Mouse (Mus musculus) embryonic stem cell, embryonic (primary cell): ENCODE measurements around the gene Fam72a.

Experiments
- CTCF ChIA-PET, 4 experiments: fragments of 300-600 bp in 2 of 4; fragments of 350-600 bp in 2 of 4; sonication (Branson Sonifier 250); formaldehyde crosslinking; loops; one replicate each; lab custom pipeline; 2022; ENCODE audit warnings: inconsistent platforms in 2 of 4; lab: Charles Lee
- POLR2A ChIA-PET, 4 experiments: fragments of 300-600 bp in 2 of 4; fragments of 350-600 bp in 2 of 4; sonication (Branson Sonifier 250); formaldehyde crosslinking; loops; one replicate each; lab custom pipeline; 2022; ENCODE audit warnings: antibody characterized with exemption in 4 of 4, inconsistent platforms in 1 of 4; lab: Charles Lee

Fam72a gene

GRCm38 (mm10) chr1:131516588-131516987, 11.1 kb upstream of the Fam72a start:
- ChIA-PET POLR2A (interaction anchor here in 3 of 4 experiments (0.9 to 7.8 kb wide), 7 partner anchors 10 to 98 kb away, joined by 3 to 151 read pairs (median 9); partner anchors contain the start of genes Fam72a (in 3 of the 3) and Srgap2 (in 3 of the 3)), CTCF (interaction anchor here in 1 of 4 experiments (0.6 kb wide), 1 partner anchor 9 kb away, joined by 3 read pairs; no protein-coding TSS in a partner anchor)

GRCm38 (mm10) chr1:131523794-131524193, 3.9 kb upstream of the Fam72a start:
- POLR2A ChIA-PET: interaction anchor here in 3 of 4 experiments (0.6 to 5.8 kb wide), 10 partner anchors 7 to 1513 kb away, joined by 3 to 151 read pairs (median 4); no protein-coding TSS in a partner anchor
- CTCF ChIA-PET: no interaction called here

- ChIA-PET CTCF (interaction anchor here in 1 of 4 experiments (0.7 kb wide), 1 partner anchor 442 kb away, joined by 4 read pairs; no protein-coding TSS in a partner anchor), POLR2A (interaction anchor here in 3 of 4 experiments (0.6 to 5.8 kb wide), 25 partner anchors 8 to 688 kb away, joined by 3 to 151 read pairs (median 6); no protein-coding TSS in a partner anchor)
These were observed 2.6 kb upstream of the Fam72a start for GRCm38 (mm10) chr1:131525101-131525585.

- CTCF ChIA-PET: interaction anchor here in 2 of 4 experiments (0.7 to 1.0 kb wide), 4 partner anchors 9 to 443 kb away, joined by 3 to 4 read pairs (median 4); no protein-coding TSS in a partner anchor
- POLR2A ChIA-PET: interaction anchor here (0.5 to 5.8 kb wide), 39 partner anchors 9 to 482 kb away, joined by 3 to 151 read pairs (median 9); partner anchors contain the start of genes Mapkapk2 (in 1 of the 4) and Pm20d1 (in 1 of the 4)
These were observed 2.0 kb upstream of the Fam72a start for GRCm38 (mm10) chr1:131525586-131526271.

- ChIA-PET POLR2A (interaction anchor here (0.5 to 5.8 kb wide), 148 partner anchors 9 to 950 kb away, joined by 3 to 151 read pairs (median 5); partner anchors contain the start of genes Rassf5 (in 3 of the 4), Dyrk3 (in 2 of the 4), Gm29427 (in 2 of the 4) and Pm20d1 (in 2 of the 4)), CTCF (interaction anchor here in 2 of 4 experiments (0.6 to 1.8 kb wide), 11 partner anchors 48 to 746 kb away, joined by 3 to 5 read pairs (median 4); no protein-coding TSS in a partner anchor)
These were observed 1.1 kb upstream of the Fam72a start for GRCm38 (mm10) chr1:131526371-131527270.

- POLR2A ChIA-PET: interaction anchor here (0.5 to 5.8 kb wide), 190 partner anchors 9 to 1065 kb away, joined by 3 to 151 read pairs (median 5); partner anchors contain the start of genes Pm20d1 (in 3 of the 4), Slc41a1 (in 3 of the 4), Avpr1b (in 2 of the 4) and Dyrk3 (in 2 of the 4)
- CTCF ChIA-PET: interaction anchor here in 2 of 4 experiments (0.6 to 1.8 kb wide), 11 partner anchors 14 to 454 kb away, joined by 3 to 6 read pairs (median 4); partner anchors contain the start of genes Rab29 (in 1 of the 2) and Rassf5 (in 1 of the 2)
These were observed 391 bp downstream of the Fam72a start for GRCm38 (mm10) chr1:131528081-131528507.

GRCm38 (mm10) chr1:131528561-131529166, 961 bp downstream of the Fam72a start:
- ChIA-PET POLR2A (interaction anchor here (0.5 to 5.8 kb wide), 120 partner anchors 9 to 948 kb away, joined by 3 to 151 read pairs (median 6); partner anchors contain the start of genes Pm20d1 (in 3 of the 4), Dyrk3 (in 2 of the 4), Avpr1b (in 1 of the 4) and Eif2d (in 1 of the 4)), CTCF (interaction anchor here in 1 of 4 experiments (0.7 to 1.8 kb wide), 2 partner anchors 186 to 338 kb away, joined by 3 to 5 read pairs; partner anchors contain the start of gene Rab29)

- CTCF ChIA-PET: no interaction called here
- POLR2A ChIA-PET: interaction anchor here (0.8 to 8.8 kb wide), 8 partner anchors 9 to 228 kb away, joined by 3 to 80 read pairs (median 5); partner anchors contain the start of genes Fam72a (in 4 of the 4) and Srgap2 (in 3 of the 4)
These were observed 12.1 kb downstream of the Fam72a start for GRCm38 (mm10) chr1:131539771-131540170.

- POLR2A ChIA-PET: interaction anchor here in 3 of 4 experiments (1.8 to 8.8 kb wide), 4 partner anchors 13 to 17 kb away, joined by 4 to 80 read pairs (median 34); partner anchors contain the start of genes Fam72a (in 3 of the 3) and Srgap2 (in 2 of the 3)
These were observed 13.1 kb downstream of the Fam72a start for GRCm38 (mm10) chr1:131540795-131541194.

GRCm38 (mm10) chr1:131541431-131541830, 13.7 kb downstream of the Fam72a start:
- ChIA-PET POLR2A (interaction anchor here in 3 of 4 experiments (1.8 to 8.8 kb wide), 4 partner anchors 14 to 17 kb away, joined by 4 to 80 read pairs (median 34); partner anchors contain the start of genes Fam72a (in 3 of the 3) and Srgap2 (in 2 of the 3)), CTCF (no interaction called here)

More at GRCm38 (mm10) chr1:131540795-131541194, 13.1 kb downstream of the Fam72a start:
- CTCF ChIA-PET: interaction anchor here in 1 of 4 experiments (0.6 kb wide), 1 partner anchor 757 kb away, joined by 3 read pairs; no protein-coding TSS in a partner anchor

GRCm38 (mm10) chr1:131541903-131542302, 14.2 kb downstream of the Fam72a start:
- POLR2A ChIA-PET: interaction anchor here in 1 of 4 experiments (8.8 kb wide), 1 partner anchor 14 kb away, joined by 80 read pairs; the partner anchor contains the start of genes Fam72a and Srgap2
- CTCF ChIA-PET: interaction anchor here in 1 of 4 experiments (0.6 kb wide), 1 partner anchor 13 kb away, joined by 4 read pairs; no protein-coding TSS in a partner anchor

- POLR2A ChIA-PET: interaction anchor here in 3 of 4 experiments (1.1 to 8.8 kb wide), 5 partner anchors 12 to 17 kb away, joined by 3 to 80 read pairs (median 10); partner anchors contain the start of genes Fam72a (in 3 of the 3) and Srgap2 (in 3 of the 3)
- CTCF ChIA-PET: interaction anchor here in 2 of 4 experiments (0.6 to 1.5 kb wide), 2 partner anchors 11 to 109 kb away, joined by 3 read pairs; no protein-coding TSS in a partner anchor
These were observed 16.3 kb downstream of the Fam72a start for GRCm38 (mm10) chr1:131543886-131544565.

- ChIA-PET POLR2A (interaction anchor here (0.6 to 8.8 kb wide), 13 partner anchors 11 to 385 kb away, joined by 3 to 80 read pairs (median 4); partner anchors contain the start of genes Fam72a (in 3 of the 4), Srgap2 (in 2 of the 4) and Avpr1b (in 1 of the 4)), CTCF (interaction anchor here in 3 of 4 experiments (0.6 to 1.6 kb wide), 6 partner anchors 8 to 276 kb away, joined by 3 to 7 read pairs (median 4); no protein-coding TSS in a partner anchor)
These were observed 19.3 kb downstream of the Fam72a start for GRCm38 (mm10) chr1:131546798-131547690.
